Mouse (Mus musculus) brain, embryonic 14.5 days (tissue): Measurements from ENCODE around the gene Abhd14a.

Source experiments
- CTCF ChIP-seq: fragments of 200-500 bp; IDR thresholded peaks from 2 replicates; pipeline ENCODE4 v1.5.1; 2012; ENCODE audit warnings: inconsistent platforms, mild to moderate bottlenecking, moderate library complexity, borderline replicate concordance; ENCODE audit not compliant: insufficient read depth, insufficient read length; ENCODE audit errors: extremely low read depth
- POLR2A ChIP-seq: fragments of 200-500 bp; IDR thresholded peaks from 2 replicates; pipeline ENCODE4 v1.6.1; 2012; ENCODE audit warnings: mild to moderate bottlenecking, inconsistent platforms, borderline replicate concordance; ENCODE audit not compliant: poor library complexity, insufficient read depth, insufficient read length, severe bottlenecking; ENCODE audit errors: extremely low read depth

- TF ChIP-seq POLR2A: no peak
- no peak for TF ChIP-seq CTCF
Measured at GRCm38 (mm10) chr9:106459946-106460345, 12.5 kb upstream of the Abhd14a start.
